Mouse (Mus musculus) neural tube, embryonic 14.5 days (tissue): ENCODE results near the gene Mettl16. TPM values are rescaled to one million over a fixed set of nuclear protein-coding genes. Genes with fewer than 3 reads are reported as not detected.

Source experiments
- ATAC-seq: fragments of 200-750 bp; cut with Nextera tagmentation; 2 replicates; pipeline ENCODE4 v1.8.0; 2017; ENCODE audit warnings: low read depth, mild to moderate bottlenecking, moderate TSS enrichment, moderate library complexity
- H3K27ac ChIP-seq: fragments of 300-500 bp; sonication (generic); 2 replicates; pipeline ENCODE4 v1.5.1; 2014; ENCODE audit warnings: low read depth, mild to moderate bottlenecking, control low read depth, low read length, moderate library complexity, mixed read lengths
- H3K27me3 ChIP-seq: fragments of 300-500 bp; sonication (generic); 2 replicates; pipeline ENCODE4 v1.6.1; 2014; ENCODE audit warnings: low read length; ENCODE audit not compliant: control insufficient read depth, insufficient read depth
- H3K36me3 ChIP-seq: fragments of 300-500 bp; sonication (generic); 2 replicates; pipeline ENCODE4 v1.6.1; 2014; ENCODE audit warnings: low read length, mixed read lengths; ENCODE audit not compliant: control insufficient read depth, insufficient read depth
- H3K4me1 ChIP-seq: fragments of 300-500 bp; sonication (generic); 2 replicates; pipeline ENCODE4 v1.6.1; 2014; ENCODE audit warnings: low read length; ENCODE audit not compliant: control insufficient read depth, insufficient read depth
- H3K4me2 ChIP-seq: fragments of 300-500 bp; sonication (generic); 2 replicates; pipeline ENCODE4 v1.6.1; 2014; ENCODE audit warnings: mild to moderate bottlenecking, low read depth, low read length, control low read depth
- H3K4me3 ChIP-seq: fragments of 300-500 bp; sonication (generic); 2 replicates; pipeline ENCODE4 v1.5.1; 2014; ENCODE audit warnings: low read depth, low read length, control low read depth, mixed read lengths
- H3K9ac ChIP-seq: fragments of 300-500 bp; sonication (generic); replicated peaks from 2 replicates; pipeline ENCODE4 v1.6.1; 2014; ENCODE audit warnings: low read depth, mild to moderate bottlenecking, control low read depth, low read length, mixed read lengths
- H3K9me3 ChIP-seq: fragments of 300-500 bp; sonication (generic); 2 replicates; pipeline ENCODE4 v1.6.1; 2016; ENCODE audit warnings: low read length; ENCODE audit not compliant: control insufficient read depth
- WGBS: fragments of 180-500 bp; shearing (Covaris S2); extraction: QIAGEN DNeasy Blood & Tissue Kit; methylation state at CpG from one replicate; pipeline ENCODE4 v1.1.7; 2014; 5-methylcytosine and 5-hydroxymethylcytosine counted together
- polyA plus RNA-seq: library from polyadenylated mRNA; unstranded; fragments of >200 nt; fragmentation: Nextera tagmentation; extraction: Ambion mirVana; gene quantifications from 2 replicates; pipeline ENCODE4 v1.2.1, GENCODE M21; 2014

Mettl16 gene
- polyA plus RNA-seq, 1 experiment from 2014 or later = 33.9 TPM

- H3K36me3 ChIP-seq = no peaks in the 10 kb centered on the region
Observed at GRCm38 (mm10) chr11:74826702-74827101, 56.1 kb downstream of the Mettl16 start.

GRCm38 (mm10) chr11:74827791-74828403 is 57.3 kb downstream of the Mettl16 start:
- Histone ChIP-seq H3K36me3 (no peaks in the 10 kb centered on the region), H3K9ac (no peak overlapping the region), H3K27me3 (no peaks in the 10 kb centered on the region), H3K4me2 (no peak overlapping the region), H3K4me1 (peaks cover 11% of the 10 kb centered on the region), H3K4me3 (no peak overlapping the region), H3K27ac (no peak overlapping the region), H3K9me3 (no peaks in the 10 kb centered on the region)
- no peak for ATAC-seq
- 73% methylated on average over 7 of the region's 7 CpGs for WGBS

More at GRCm38 (mm10) chr11:74826702-74827101, 56.1 kb downstream of the Mettl16 start:
- H3K4me3 ChIP-seq = no peak overlapping the region
- H3K4me1 ChIP-seq = peaks cover 5% of the 10 kb centered on the region; the same call in 1 of the 2 replicates
- H3K27ac ChIP-seq = no peak overlapping the region
- no peak overlapping the region for H3K9ac ChIP-seq
- no peak overlapping the region for H3K4me2 ChIP-seq
- ATAC-seq = no peak
- H3K9me3 ChIP-seq = no peaks in the 10 kb centered on the region
- H3K27me3 ChIP-seq = no peaks in the 10 kb centered on the region
- 91% methylated on average over 5 of the region's 5 CpGs for WGBS

- Histone ChIP-seq H3K4me3 (no peak overlapping the region), H3K9me3 (no peaks in the 10 kb centered on the region), H3K36me3 (no peaks in the 10 kb centered on the region), H3K27me3 (no peaks in the 10 kb centered on the region), H3K4me2 (no peak overlapping the region), H3K4me1 (peaks cover 17% of the 10 kb centered on the region), H3K9ac (no peak overlapping the region), H3K27ac (no peak overlapping the region)
- no peak for ATAC-seq
- WGBS = 31% methylated on average over 2 of the region's 2 CpGs
Observed at GRCm38 (mm10) chr11:74828404-74828931, 57.8 kb downstream of the Mettl16 start.

DNA sequence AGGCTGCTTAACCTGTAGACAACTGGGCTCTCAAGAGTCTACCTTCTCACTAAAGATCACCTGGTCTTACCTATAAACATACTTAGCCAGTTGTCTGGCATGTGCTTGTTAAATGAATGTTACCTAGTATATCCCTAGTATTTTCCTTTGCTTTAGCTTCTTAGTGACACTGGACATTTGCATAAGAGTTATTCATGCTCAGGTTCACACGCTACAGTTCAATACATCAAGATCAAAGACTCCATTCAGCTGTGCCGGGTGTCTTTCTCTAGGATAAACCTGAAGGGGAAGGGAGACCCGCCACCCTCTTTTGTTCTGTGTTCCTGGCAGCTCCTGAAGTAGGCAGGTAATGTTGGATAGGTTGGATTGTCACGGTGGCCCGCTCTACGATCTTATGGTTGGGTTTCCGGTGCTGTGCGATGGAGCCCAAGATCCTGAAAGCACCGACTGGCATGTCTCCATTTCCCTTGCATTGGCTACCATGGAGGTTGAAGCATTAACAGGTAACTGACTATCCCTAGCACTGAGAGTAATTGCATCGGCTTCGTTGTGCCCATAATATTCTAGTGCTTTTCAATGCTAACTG is 58.4 kb downstream of the Mettl16 start:
- H3K9me3 ChIP-seq = no peaks in the 10 kb centered on the region
- H3K9ac ChIP-seq = no peak overlapping the region
- H3K27me3 ChIP-seq = no peaks in the 10 kb centered on the region
- no peak overlapping the region for H3K4me3 ChIP-seq
- H3K27ac ChIP-seq = no peak overlapping the region
- peaks cover 21% of the 10 kb centered on the region for H3K4me1 ChIP-seq
- no peak for ATAC-seq
- H3K4me2 ChIP-seq = peak overlapping the region; percentile 76
- no peaks in the 10 kb centered on the region for H3K36me3 ChIP-seq
- 13% methylated on average over 11 of the region's 11 CpGs for WGBS

GRCm38 (mm10) chr11:74829812-74830211 is 59.2 kb downstream of the Mettl16 start:
- H3K9me3 ChIP-seq = no peaks in the 10 kb centered on the region
- H3K4me1 ChIP-seq = peaks cover 21% of the 10 kb centered on the region
- H3K4me2 ChIP-seq = peak overlapping the region; percentile 76
- peak overlapping the region; percentile 95; the same call in 1 of the 2 replicates for H3K9ac ChIP-seq
- no peaks in the 10 kb centered on the region for H3K36me3 ChIP-seq
- under 1% methylated on average over 20 of the region's 20 CpGs for WGBS
- peak overlapping the region; percentile 96 for H3K4me3 ChIP-seq
- peak; percentile 44 for ATAC-seq
- peak overlapping the region; percentile 95 for H3K27ac ChIP-seq
- H3K27me3 ChIP-seq = no peaks in the 10 kb centered on the region

DNA sequence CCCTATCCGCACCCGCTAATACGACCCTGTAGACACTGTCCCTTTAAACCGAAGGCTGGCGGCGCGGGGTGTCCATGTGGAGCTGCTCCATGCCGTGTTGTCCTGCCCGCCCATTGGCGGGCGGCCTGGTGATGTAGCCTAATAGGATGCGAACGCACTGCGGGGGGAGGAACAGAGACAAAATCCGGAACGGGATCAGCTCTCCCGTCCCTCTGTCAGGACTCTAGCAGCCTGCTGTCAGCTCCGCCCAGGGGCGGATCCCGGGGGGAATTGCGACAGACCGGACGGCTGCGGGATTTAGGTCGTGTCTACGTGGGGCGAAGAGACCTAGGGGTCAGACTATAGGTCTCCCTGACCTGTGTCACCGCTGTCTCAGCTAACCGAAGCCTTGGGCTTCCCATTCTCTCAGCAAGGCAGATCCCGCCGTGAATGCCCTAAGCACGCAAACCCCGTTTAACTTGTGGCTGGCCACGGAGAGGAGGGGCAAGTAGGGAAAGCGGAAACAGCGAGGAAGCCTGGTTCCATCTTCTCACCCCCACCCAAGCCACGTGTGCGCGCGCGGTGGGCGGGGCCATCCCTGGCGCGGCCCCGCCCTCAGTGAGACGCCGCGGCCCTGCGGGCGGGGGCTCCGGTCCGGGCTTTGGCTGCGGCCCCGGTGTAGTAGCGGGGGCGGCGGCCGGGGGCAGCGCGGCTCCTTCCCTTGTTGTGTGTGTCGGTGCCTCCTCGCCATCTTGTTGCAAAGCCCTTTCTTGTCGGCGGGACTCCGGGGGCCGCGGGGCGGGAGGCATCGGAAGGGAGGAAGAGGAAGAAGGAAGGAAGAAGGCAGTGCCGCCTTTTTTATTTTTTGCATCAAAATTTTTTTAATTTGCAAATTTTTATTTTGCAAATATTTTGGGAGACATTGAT is 59.9 kb downstream of the Mettl16 start, which contains the start of gene Mnt:
TSS of gene Mnt (plus strand) at position 665 of the 906 bp plus-strand sequence.
- H3K36me3 ChIP-seq = no peaks in the 10 kb centered on the region
- ATAC-seq = peak; percentile 93
- H3K27ac ChIP-seq = peak within 1 kb of the TSS; percentile 95
- WGBS = under 1% methylated on average over 63 of the region's 70 CpGs
- peak within 1 kb of the TSS; percentile 76 for H3K4me2 ChIP-seq
- H3K9ac ChIP-seq = peak within 1 kb of the TSS; percentile 95
- H3K9me3 ChIP-seq = no peaks in the 10 kb centered on the region
- H3K4me3 ChIP-seq = peak within 1 kb of the TSS; percentile 96
- no peaks in the 10 kb centered on the region for H3K27me3 ChIP-seq
- H3K4me1 ChIP-seq = peaks cover 21% of the 10 kb centered on the region

- H3K9me3 ChIP-seq = no peaks in the 10 kb centered on the region
- H3K27ac ChIP-seq = peak overlapping the region; percentile 95
- peak; percentile 0; the same call in 1 of the 2 replicates for ATAC-seq
- WGBS = 0% methylated on average over 35 of the region's 35 CpGs
- H3K27me3 ChIP-seq = no peaks in the 10 kb centered on the region
- peak overlapping the region; percentile 96 for H3K4me3 ChIP-seq
- peak overlapping the region; percentile 76 for H3K4me2 ChIP-seq
- peak overlapping the region; percentile 95 for H3K9ac ChIP-seq
- no peaks in the 10 kb centered on the region for H3K36me3 ChIP-seq
- peaks cover 21% of the 10 kb centered on the region for H3K4me1 ChIP-seq
Observed at GRCm38 (mm10) chr11:74831191-74831605, 60.6 kb downstream of the Mettl16 start.

DNA sequence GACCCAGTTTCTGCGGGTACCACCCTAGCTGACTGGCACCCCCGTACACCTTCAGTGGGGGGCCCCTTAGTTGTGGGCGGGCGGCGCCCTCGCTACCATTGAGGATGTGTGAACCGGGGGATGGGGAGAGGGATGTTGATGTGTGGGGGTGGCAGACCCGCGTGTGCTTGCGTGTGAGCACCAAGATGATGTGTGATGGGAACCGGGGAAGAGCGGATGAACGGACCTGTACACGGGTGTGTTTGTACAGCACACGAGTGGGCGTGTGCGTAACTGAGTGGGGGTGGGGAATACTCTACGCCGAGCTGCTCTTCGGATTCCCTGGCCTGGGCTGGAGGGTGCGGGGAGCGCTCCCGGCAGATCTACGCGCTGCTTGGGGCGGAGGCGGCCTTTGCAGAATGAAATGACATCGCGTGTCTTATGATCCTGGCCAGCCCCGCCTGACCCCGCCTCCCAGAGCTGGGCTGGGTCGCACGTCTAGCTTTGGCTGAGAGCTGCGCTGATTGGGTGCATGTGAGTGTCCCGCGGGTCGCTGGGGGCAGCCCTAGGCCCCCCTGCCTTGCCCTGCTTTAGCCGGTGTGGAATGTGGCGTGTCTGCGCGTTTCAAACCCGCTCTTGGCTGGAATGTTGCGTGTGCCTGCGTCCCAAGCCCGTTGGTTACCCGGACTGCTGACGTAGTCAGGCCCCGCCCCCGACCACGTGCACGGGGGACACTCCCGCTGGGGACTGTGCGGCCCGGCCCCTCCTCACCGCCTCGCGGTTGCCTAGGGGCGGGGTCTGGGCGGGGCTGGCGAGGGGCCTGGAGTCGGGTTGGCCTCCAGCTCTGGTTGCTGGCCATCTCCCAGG is 61.2 kb downstream of the Mettl16 start:
- under 1% methylated on average over 59 of the region's 61 CpGs for WGBS
- H3K4me1 ChIP-seq = peaks cover 24% of the 10 kb centered on the region
- H3K4me3 ChIP-seq = peak overlapping the region; percentile 96

More for the DNA sequence above, 61.2 kb downstream of the Mettl16 start:
- H3K36me3 ChIP-seq = no peaks in the 10 kb centered on the region
- peak overlapping the region; percentile 76 for H3K4me2 ChIP-seq
- peak; percentile 68 for ATAC-seq
- peak overlapping the region; percentile 95 for H3K27ac ChIP-seq
- no peaks in the 10 kb centered on the region for H3K9me3 ChIP-seq
- H3K9ac ChIP-seq = peak overlapping the region; percentile 95
- H3K27me3 ChIP-seq = no peaks in the 10 kb centered on the region
